Mouse (Mus musculus): Measurements from ENCODE around the gene Il10rb.

DNA sequence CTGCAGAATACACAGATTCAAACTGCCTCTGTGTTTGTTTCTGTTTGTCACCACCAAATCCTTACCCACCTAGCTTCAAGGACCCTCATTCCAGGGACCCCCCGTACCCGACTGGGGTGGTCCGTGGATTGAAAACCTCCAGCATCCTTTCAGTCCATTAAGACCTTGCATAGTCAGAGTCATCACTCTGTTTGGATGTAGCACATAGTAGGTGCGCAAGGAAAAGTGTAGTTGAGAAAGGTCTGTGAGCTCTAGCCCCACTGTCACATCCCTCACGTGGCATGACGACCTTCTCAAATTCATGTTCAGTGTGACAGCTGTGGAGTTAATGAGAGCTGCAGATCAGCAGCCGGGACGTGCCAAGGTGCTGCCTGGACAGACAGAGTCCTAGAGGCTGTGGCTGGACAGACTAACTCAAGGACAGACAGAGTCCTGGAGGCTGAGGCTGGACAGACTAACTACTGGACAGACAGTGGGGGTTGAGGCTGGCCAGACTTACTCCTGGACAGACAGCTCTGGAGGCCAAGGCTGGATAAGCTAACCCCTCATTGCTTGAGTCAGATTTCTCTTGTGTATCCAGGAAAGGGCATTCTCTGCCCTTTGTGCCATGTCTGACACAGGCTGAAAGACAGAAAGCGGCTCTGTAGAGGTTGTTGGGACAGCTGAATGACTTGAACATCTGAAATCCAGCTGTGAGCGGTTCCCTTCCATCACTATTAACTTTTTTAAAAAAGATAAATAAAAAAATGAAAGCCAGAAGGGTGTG is 49.0 kb upstream of the Il10rb start:
- TF ChIP-seq POLR2A (IDR thresholded peaks at IDR 0.05; ENCODE audit: borderline replicate concordance, extremely low read depth, low read depth, low read length) (no peak), CTCF (IDR thresholded peaks at IDR 0.05; ENCODE audit: insufficient read depth, low read length) (no peak)

All from lung, adult 2 months (tissue).